Mouse (Mus musculus) kidney, embryonic 14.5 days (tissue): ENCODE measurements at regions not wholly inside any gene's neighbourhood (a gene's known extent, or its start where the extent isn't known, plus 50 kb on each side); places are given as distances from the start of the nearest gene placed in this dataset.
A peak's percentile ranks its signal among the peaks of the same experiment; 100 is the strongest.

ENCODE experiments used
- ATAC-seq: fragments of 200-750 bp; cut with Nextera tagmentation; 2 replicates; pipeline ENCODE4 v1.8.0; 2017; ENCODE audit warnings: moderate number of reproducible peaks, mild to moderate bottlenecking, moderate TSS enrichment, moderate library complexity; ENCODE audit not compliant: low FRiP score, low TSS enrichment
- H3K27ac ChIP-seq: fragments of 300-500 bp; sonication (generic); 2 replicates; pipeline ENCODE4 v1.5.1; 2014; ENCODE audit warnings: low read depth, mild to moderate bottlenecking, low read length, moderate library complexity, mixed read lengths
- H3K27me3 ChIP-seq: fragments of 300-500 bp; sonication (generic); 2 replicates; pipeline ENCODE4 v1.6.1; 2014; ENCODE audit warnings: mild to moderate bottlenecking, low read length; ENCODE audit not compliant: control insufficient read depth, insufficient read depth
- H3K36me3 ChIP-seq: fragments of 300-500 bp; sonication (generic); 2 replicates; pipeline ENCODE4 v1.6.1; 2014; ENCODE audit warnings: low read length, mixed read lengths; ENCODE audit not compliant: control insufficient read depth, insufficient read depth
- H3K4me1 ChIP-seq: fragments of 300-500 bp; sonication (generic); 2 replicates; pipeline ENCODE4 v1.6.1; 2014; ENCODE audit warnings: low read length, mixed read lengths; ENCODE audit not compliant: control insufficient read depth, insufficient read depth
- H3K4me2 ChIP-seq: fragments of 300-500 bp; sonication (generic); replicated peaks from 2 replicates; pipeline ENCODE4 v1.6.1; 2014; ENCODE audit warnings: low read depth, mild to moderate bottlenecking, low read length
- H3K4me3 ChIP-seq: fragments of 300-500 bp; sonication (generic); 2 replicates; pipeline ENCODE4 v1.5.1; 2014; ENCODE audit warnings: mild to moderate bottlenecking, low read length
- H3K9ac ChIP-seq: fragments of 300-500 bp; sonication (generic); 2 replicates; pipeline ENCODE4 v1.6.1; 2014; ENCODE audit warnings: low read depth, mild to moderate bottlenecking, low read length, moderate library complexity
- H3K9me3 ChIP-seq: fragments of 300-500 bp; sonication (generic); 2 replicates; pipeline ENCODE4 v1.6.1; 2016; ENCODE audit warnings: low read length; ENCODE audit not compliant: control insufficient read depth
- WGBS: fragments of 180-500 bp; shearing (Covaris S2); extraction: QIAGEN DNeasy Blood & Tissue Kit; methylation state at CpG from one replicate; pipeline ENCODE4 v1.1.7; 2014; 5-methylcytosine and 5-hydroxymethylcytosine counted together

- ATAC-seq = no peak
- no peaks in the 10 kb centered on the region for H3K27me3 ChIP-seq
- H3K9me3 ChIP-seq = no peaks in the 10 kb centered on the region
- H3K4me2 ChIP-seq = no peak overlapping the region
- H3K27ac ChIP-seq = no peak overlapping the region
- H3K4me1 ChIP-seq = no peaks in the 10 kb centered on the region
- H3K9ac ChIP-seq = no peak overlapping the region
- WGBS = 83% methylated on average over 3 of the region's 3 CpGs
- no peak overlapping the region for H3K4me3 ChIP-seq
- no peaks in the 10 kb centered on the region for H3K36me3 ChIP-seq
These were observed 52.0 kb upstream of the Dynlrb2 start for GRCm38 (mm10) chr8:116452806-116453205.

- WGBS = 79% methylated on average over 3 of the region's 3 CpGs
- Histone ChIP-seq H3K36me3 (no peaks in the 10 kb centered on the region), H3K27me3 (no peaks in the 10 kb centered on the region), H3K27ac (no peak overlapping the region), H3K4me3 (no peak overlapping the region), H3K4me2 (no peak overlapping the region), H3K9ac (no peak overlapping the region), H3K4me1 (no peaks in the 10 kb centered on the region), H3K9me3 (no peaks in the 10 kb centered on the region)
- ATAC-seq = no peak
These were observed 53.4 kb upstream of the Dynlrb2 start for GRCm38 (mm10) chr8:116451397-116451796.

GRCm38 (mm10) chr8:116447452-116447851, 57.3 kb upstream of the Dynlrb2 start:
- Histone ChIP-seq H3K27ac (no peak overlapping the region), H3K27me3 (no peaks in the 10 kb centered on the region), H3K4me3 (no peak overlapping the region), H3K4me2 (no peak overlapping the region), H3K9ac (no peak overlapping the region), H3K36me3 (no peaks in the 10 kb centered on the region), H3K9me3 (no peaks in the 10 kb centered on the region), H3K4me1 (no peaks in the 10 kb centered on the region)
- no peak for ATAC-seq
- 83% methylated on average over 2 of the region's 2 CpGs for WGBS

- no peak overlapping the region for H3K9ac ChIP-seq
- WGBS = 55% methylated on average over 2 of the region's 2 CpGs
- H3K4me3 ChIP-seq = no peak overlapping the region
- H3K9me3 ChIP-seq = no peaks in the 10 kb centered on the region
- H3K27me3 ChIP-seq = no peaks in the 10 kb centered on the region
- no peaks in the 10 kb centered on the region for H3K4me1 ChIP-seq
- ATAC-seq = no peak
- H3K36me3 ChIP-seq = no peaks in the 10 kb centered on the region
- no peak overlapping the region for H3K27ac ChIP-seq
- no peak overlapping the region for H3K4me2 ChIP-seq
These were observed 61.9 kb upstream of the Dynlrb2 start for GRCm38 (mm10) chr8:116442827-116443226.

GRCm38 (mm10) chr8:116438895-116439294, 65.9 kb upstream of the Dynlrb2 start:
- H3K27me3 ChIP-seq = no peaks in the 10 kb centered on the region
- H3K4me2 ChIP-seq = no peak overlapping the region
- no peaks in the 10 kb centered on the region for H3K36me3 ChIP-seq
- peaks cover 8% of the 10 kb centered on the region; the same call in 1 of the 2 replicates for H3K4me1 ChIP-seq
- no peak overlapping the region for H3K9ac ChIP-seq
- no peak overlapping the region for H3K4me3 ChIP-seq
- 17% methylated on average over 7 of the region's 7 CpGs for WGBS
- H3K9me3 ChIP-seq = no peaks in the 10 kb centered on the region
- H3K27ac ChIP-seq = no peak overlapping the region
- ATAC-seq = peak; percentile 30; the same call in 1 of the 2 replicates

- no peak overlapping the region for H3K4me3 ChIP-seq
- peak overlapping the region; percentile 71; the same call in 1 of the 2 replicates for H3K27ac ChIP-seq
- no peaks in the 10 kb centered on the region for H3K9me3 ChIP-seq
- H3K27me3 ChIP-seq = no peaks in the 10 kb centered on the region
- ATAC-seq = peak; percentile 94
- H3K9ac ChIP-seq = 0 out of 2 replicates have a peak overlapping the region, but pooled peaks have one; percentile 8
- H3K36me3 ChIP-seq = no peaks in the 10 kb centered on the region
- 0 out of 2 replicates have a peak overlapping the region, but pooled peaks have one; percentile 12 for H3K4me2 ChIP-seq
- 18% methylated on average over 15 of the region's 15 CpGs for WGBS
- peaks cover 8% of the 10 kb centered on the region; the same call in 1 of the 2 replicates for H3K4me1 ChIP-seq
These were observed 69.3 kb upstream of the Dynlrb2 start for GRCm38 (mm10) chr8:116435268-116435980.

GRCm38 (mm10) chr8:116430051-116430450, 74.7 kb upstream of the Dynlrb2 start:
- Histone ChIP-seq H3K9me3 (no peaks in the 10 kb centered on the region), H3K27ac (no peak overlapping the region), H3K27me3 (no peaks in the 10 kb centered on the region), H3K4me1 (0 out of 2 replicates have a peak, but pooled peaks cover 4% of the 10 kb centered on the region), H3K4me3 (no peak overlapping the region), H3K4me2 (no peak overlapping the region), H3K36me3 (no peaks in the 10 kb centered on the region), H3K9ac (no peak overlapping the region)
- WGBS = 79% methylated on average over 5 of the region's 5 CpGs
- ATAC-seq = no peak

- H3K36me3 ChIP-seq = no peaks in the 10 kb centered on the region
- H3K4me1 ChIP-seq = 0 out of 2 replicates have a peak, but pooled peaks cover under 1% of the 10 kb centered on the region
- no peak overlapping the region for H3K4me2 ChIP-seq
- no peak overlapping the region for H3K27ac ChIP-seq
- no peak overlapping the region for H3K4me3 ChIP-seq
- no peak overlapping the region for H3K9ac ChIP-seq
- WGBS = 78% methylated on average over 6 of the region's 6 CpGs
- no peaks in the 10 kb centered on the region for H3K27me3 ChIP-seq
- no peaks in the 10 kb centered on the region for H3K9me3 ChIP-seq
- ATAC-seq = no peak
These were observed 75.1 kb upstream of the Dynlrb2 start for GRCm38 (mm10) chr8:116429649-116430048.

GRCm38 (mm10) chr8:116422826-116423225, 81.9 kb upstream of the Dynlrb2 start:
- Histone ChIP-seq H3K9ac (no peak overlapping the region), H3K4me1 (no peaks in the 10 kb centered on the region), H3K4me3 (no peak overlapping the region), H3K36me3 (no peaks in the 10 kb centered on the region), H3K27ac (no peak overlapping the region), H3K27me3 (no peaks in the 10 kb centered on the region), H3K9me3 (peaks cover 4% of the 10 kb centered on the region; the same call in 1 of the 2 replicates), H3K4me2 (no peak overlapping the region)
- ATAC-seq = no peak
- WGBS = 60% methylated on average over 6 of the region's 6 CpGs
